Mouse (Mus musculus): ENCODE measurements around the gene Tbc1d4. TPM values are rescaled to one million over a fixed set of nuclear protein-coding genes. Genes with fewer than 3 reads are reported as not detected.

Gene Tbc1d4
- polyA plus RNA-seq, 1 experiment, result not detected

DNA sequence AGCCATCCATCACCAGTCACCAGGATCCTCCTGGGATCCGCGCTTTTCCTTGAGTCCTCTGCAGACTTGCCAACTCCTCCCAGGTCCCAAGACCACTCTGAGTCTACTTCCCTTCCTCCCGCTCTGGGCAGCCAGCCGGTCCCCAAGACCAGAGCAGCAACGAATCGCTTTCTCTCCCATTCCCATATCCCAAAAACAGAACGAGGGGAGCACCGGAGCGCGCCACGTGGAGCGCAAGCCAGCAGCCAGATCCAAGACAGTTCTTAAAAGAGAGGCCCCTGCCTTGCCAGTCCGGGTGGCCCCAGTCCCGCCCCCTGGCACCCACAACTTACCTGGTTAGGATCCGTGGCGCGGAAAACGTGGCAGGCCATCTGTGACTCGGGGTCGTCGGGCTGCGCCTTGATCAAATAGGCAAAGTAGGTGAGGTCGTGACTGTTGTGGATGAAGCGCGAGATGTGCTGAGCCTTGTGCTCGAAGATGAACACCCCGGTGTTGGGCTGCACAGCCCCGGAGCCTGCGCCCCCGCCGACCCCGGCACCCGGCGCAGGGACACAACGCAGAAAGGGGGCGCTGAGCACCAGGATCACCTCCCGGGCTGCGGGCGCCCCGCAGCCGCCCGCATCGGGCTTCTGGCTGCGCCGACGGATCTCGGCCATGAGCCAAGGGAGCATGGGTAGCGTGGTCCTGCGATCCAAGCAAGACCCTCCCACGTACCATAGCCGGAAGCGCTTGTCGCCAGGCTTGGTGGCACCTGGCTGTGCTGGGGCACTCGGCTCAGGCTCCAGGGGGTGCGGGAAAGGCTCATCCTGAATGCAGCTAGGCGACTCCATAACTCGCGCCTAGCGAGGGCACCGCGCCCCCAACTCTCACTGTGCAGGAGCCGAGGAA lies 1.1 kb downstream of the Tbc1d4 start:
- TF ChIP-seq GATA1 (IDR thresholded peaks at IDR 0.05; ENCODE audit: low read length), result no peak

DNA sequence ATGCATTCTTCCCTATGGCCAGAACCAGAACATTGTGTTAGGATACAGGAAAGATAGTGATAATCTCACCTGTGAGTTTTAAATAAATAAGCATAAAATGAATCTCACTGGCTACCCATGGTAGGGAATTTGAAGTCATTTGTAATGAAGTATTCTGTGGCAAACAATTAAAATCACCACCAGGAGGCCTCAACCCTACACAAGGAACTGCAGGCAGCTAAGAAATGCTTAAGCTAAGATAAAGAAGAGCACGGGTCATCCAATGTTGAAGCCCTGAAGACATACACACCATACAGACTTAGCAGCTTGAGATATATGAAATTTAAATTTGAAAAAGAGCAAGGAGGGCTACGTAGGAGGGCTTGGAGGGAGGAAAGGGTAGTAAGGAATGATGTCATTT lies 3.1 kb downstream of the Tbc1d4 start:
- no peak for TF ChIP-seq GATA1 (IDR thresholded peaks at IDR 0.05; ENCODE audit: low read length)

DNA sequence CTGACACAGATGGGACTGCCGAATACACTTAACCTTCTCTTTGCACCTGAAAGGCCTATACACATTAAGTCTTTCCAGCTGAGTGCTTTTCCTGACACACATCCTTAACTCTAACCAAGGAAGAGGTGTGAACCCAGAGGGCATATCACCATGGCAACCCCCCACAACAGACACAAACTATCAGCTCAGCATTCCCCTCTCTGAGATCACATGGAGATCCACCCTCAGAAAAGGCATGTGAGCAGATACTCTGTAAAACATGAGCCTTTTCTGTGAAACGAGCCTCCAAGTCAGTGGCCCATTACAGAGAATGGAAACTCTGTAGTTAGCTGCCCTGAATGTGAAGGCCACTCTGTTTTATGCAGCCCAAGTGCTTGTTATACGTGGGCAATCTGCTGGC lies 6.1 kb downstream of the Tbc1d4 start:
- TF ChIP-seq GATA1 (IDR thresholded peaks at IDR 0.05; ENCODE audit: low read length), result no peak

DNA sequence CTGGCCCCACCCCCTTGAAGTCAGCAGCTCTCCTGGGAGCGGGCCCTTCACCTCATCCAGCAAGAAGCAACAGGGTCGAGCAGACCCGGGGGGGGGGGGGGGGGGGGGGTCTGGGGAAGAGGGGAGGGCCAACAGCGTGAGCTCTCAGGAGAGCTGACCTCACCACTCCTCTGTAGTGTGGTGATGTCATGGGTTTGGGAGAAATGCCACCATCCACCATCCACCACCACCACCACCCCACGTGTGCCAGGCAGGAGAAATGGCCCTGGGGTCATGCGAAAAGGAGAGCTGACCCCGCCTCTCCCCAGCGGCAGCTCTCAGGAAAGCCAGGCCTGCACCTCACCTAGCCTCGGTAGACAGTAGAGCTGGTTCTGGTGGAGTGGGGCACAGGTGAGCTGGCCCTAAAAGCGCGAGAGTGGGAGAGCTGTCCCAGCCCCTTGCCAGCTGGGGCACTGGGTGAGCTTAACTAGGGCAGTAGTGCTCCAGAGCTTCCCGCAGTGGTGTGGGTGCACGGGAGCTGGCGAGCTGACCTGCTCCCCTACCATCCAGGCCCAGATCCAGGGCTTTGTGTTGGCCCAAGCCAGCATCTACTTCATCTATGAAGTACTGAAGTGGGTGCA lies 11.8 kb downstream of the Tbc1d4 start:
- TF ChIP-seq GATA1 (IDR thresholded peaks at IDR 0.05; ENCODE audit: low read length), result no peak

DNA sequence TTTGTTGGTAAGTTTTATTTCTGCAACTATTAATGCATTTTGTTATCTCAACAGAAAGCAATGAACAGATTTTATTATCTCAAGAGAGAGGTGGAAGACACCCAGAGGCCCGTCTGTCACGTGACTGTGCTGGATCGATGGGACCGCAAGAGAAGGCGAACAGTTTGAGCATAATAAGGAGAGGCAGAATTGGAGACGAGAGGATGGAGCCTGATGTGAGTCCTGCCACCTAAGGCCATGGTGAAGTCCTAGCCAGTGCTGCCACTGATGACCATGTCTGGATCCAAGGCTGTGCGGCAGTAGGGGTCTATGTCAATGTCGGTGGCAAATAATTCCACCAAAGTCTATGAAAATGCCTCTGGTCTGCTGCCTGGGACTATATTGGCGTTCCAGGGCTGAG lies 12.3 kb downstream of the Tbc1d4 start:
- no peak for TF ChIP-seq GATA1 (IDR thresholded peaks at IDR 0.05; ENCODE audit: low read length)

DNA sequence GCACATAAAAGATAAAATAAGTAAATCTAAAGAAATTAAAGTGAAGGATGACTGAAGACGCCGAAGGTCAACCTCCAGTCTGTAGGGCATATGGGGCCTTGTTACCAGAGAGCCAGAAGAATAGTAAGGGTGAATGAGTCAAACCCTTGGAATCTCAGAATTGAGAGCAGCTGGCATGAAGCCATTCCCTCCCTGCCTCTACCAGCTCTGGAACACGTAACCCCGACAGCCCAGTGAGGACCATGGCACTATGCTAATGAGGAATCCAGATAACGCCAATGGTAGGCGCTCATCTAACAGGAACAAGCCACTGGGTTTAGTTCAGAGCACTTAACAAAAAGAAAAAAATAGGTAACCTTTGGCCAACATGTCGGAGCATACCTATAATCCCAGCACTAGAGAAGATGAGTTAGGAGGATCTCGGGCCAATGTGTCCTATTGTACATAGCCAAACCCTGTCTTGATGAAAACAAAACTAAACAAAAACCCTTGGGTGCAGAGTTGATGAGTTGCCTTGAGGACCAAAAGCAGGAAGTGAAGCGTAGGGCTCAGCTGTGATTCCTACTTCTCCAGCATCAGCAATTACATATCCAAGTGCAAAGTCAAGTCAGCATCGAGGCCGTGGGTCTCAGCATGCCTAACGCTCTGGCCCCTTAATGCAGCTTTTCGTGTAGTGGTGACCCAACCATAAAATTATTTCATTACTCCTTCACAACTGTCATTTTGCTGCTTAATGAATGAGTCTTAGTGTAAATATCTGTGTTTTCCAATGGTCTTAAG lies 13.5 kb downstream of the Tbc1d4 start:
- TF ChIP-seq GATA1 (IDR thresholded peaks at IDR 0.05; ENCODE audit: low read length), result no peak

DNA sequence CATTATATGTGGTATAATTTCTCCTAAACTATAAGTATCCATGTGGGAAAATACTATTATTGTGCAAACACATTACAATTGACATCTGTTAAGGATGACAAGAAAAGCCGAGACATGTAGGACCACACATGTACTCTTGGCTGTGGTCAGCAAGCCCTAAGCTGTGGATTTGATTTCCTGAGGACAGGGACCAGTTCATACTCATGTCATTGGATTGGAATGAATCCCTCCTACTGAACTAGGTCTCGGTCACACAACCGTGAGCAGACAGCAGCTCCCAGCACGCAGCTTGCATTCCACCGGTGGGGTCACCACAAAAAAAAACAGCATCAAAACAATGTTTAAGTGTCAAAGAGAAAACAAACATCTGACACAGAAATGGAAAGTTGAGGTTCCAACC lies 15.0 kb downstream of the Tbc1d4 start:
- no peak for TF ChIP-seq GATA1 (IDR thresholded peaks at IDR 0.05; ENCODE audit: low read length)

DNA sequence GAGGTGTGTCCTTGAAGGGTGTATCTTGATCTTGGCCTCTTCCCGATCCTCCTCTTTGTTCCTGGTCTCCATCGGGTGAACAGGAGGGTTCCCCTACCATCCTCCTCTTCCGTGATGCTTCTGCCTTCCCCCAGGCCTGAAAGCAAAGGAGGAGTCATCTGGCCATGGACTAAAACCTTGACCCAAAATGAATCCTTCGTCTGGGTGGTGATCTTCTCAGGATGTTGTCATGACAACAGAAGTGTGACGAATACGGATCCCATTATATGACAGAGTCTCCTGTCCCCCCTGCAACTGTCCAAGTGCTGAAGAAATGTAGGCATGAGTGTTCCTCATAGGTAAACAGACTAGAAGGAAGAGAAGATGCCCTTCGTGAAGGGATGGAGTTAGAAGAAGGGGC lies 15.7 kb downstream of the Tbc1d4 start:
- TF ChIP-seq GATA1 (IDR thresholded peaks at IDR 0.05; ENCODE audit: low read length), result no peak

DNA sequence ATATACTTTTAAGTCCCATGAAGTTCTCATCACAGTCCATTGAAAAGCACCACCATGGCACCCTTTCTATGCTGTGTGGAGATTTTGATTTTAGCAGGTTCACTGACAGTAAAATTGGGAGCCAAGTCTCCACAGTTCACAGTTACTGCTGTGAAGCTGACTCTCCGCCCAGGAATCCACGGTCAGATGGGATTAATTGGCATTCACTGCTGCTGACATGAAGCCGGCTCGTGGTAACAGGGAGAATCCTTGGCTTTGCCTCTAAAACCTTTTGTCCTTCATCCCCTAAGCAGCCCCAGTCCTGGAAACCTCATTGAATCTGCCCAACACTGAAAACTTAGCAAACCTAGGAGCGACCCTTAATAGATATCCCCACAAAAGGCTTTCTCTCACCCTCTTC lies 17.9 kb downstream of the Tbc1d4 start:
- no peak for TF ChIP-seq GATA1 (IDR thresholded peaks at IDR 0.05; ENCODE audit: low read length)

DNA sequence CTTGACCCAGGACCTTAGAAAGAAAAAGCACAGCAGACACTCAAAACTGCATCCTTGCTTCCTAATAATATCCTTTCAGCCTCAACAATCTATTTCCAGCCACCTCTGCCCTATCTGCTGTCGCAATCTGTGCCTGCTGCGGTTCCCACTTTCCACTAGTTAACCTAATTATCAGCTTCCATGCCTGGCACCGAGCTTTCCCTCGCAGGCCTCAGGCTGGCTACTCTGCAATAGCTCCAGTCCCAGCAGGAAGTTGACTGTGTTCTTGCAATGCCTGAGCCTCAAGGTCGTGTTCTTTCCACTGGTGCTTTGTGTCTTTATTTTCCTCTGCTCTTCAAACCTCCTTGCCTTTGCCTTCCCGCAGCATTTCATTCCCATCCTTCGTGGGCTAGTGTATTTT lies 22.9 kb downstream of the Tbc1d4 start:
- TF ChIP-seq GATA1 (IDR thresholded peaks at IDR 0.05; ENCODE audit: low read length), result no peak

DNA sequence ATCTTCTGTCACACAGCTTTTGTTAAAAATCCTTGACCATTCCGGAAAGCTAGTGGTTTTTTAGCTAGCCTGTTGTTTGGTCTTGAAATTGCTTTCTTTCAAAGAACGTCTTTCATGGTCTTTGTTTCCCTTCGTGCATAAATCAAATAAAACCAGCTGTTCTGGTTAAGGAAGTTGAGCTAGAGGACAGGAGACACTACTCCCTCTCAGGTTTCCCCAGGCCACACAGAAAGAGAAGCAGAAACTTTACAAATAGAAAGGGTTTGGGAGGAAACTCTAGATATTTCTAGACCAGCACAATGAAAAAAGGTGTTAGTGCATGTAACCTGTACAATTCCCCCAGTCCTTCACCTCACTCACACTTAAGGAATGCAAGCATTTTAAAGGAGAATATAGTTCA lies 33.3 kb downstream of the Tbc1d4 start:
- no peak for TF ChIP-seq GATA1 (IDR thresholded peaks at IDR 0.05; ENCODE audit: low read length)

DNA sequence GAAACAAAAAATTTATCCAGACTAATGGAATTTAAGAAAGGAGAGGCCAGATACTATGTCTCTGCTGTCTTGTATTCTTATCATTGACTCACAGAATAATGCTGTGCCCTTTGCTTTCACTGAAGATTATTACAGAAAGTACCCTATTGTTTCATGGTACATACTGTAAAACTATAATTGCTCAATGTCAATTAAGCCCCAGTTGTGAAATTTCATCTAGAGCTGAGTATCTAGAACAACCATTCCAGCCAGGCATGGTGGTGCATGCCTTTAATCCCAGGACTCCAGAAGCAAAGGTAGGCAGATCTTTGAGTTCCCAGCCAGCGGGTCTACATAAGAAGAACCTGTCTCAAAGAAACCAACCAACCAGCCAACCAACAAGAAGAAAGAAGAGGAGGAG lies 34.5 kb downstream of the Tbc1d4 start:
- TF ChIP-seq GATA1 (IDR thresholded peaks at IDR 0.05; ENCODE audit: low read length), result no peak

DNA sequence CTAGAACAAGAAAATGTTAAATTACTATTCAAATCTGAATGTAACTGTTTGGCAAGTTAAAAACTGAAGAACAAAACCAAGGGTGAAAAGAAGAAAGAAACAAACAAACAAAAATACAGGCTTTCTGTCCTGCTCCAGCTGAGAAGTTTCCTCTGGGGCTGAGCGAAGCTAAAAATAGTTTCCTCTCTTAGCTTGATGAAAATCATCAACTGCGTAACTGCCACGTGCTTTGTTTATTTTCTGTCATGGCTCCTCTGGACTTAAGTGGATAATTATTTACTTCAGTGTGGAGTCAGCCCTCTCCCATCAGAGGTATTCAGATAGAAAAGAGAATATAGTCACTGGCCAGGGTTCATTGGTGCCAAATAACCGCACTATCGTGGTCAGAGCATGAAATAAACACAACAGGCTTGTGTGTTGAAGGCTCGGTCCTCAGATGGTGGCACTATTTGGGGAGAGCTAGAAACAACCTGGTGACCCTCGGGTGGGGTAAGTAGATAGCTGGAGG lies 35.8 kb downstream of the Tbc1d4 start:
- no peak for TF ChIP-seq GATA1 (IDR thresholded peaks at IDR 0.05; ENCODE audit: low read length)

DNA sequence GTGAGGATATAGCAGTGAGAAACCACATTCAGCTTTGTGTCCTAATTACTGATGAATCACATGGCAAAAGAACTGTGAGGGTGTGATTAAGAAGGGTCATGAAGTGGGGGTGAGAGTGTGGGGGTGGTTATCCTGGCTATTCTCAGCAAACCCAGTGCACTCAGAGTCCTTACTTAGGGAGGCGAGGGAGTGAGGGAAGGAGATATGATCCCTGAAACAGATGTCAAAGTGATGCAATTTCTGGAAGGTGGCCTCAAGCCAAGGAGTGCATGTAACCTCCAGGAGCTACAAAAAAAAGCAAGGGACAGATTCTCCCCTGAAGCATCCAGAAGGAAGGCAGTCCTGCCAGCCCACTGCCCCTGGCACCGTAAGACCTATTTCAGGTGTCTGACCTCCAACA lies 40.2 kb downstream of the Tbc1d4 start:
- TF ChIP-seq GATA1 (IDR thresholded peaks at IDR 0.05; ENCODE audit: low read length), result no peak

DNA sequence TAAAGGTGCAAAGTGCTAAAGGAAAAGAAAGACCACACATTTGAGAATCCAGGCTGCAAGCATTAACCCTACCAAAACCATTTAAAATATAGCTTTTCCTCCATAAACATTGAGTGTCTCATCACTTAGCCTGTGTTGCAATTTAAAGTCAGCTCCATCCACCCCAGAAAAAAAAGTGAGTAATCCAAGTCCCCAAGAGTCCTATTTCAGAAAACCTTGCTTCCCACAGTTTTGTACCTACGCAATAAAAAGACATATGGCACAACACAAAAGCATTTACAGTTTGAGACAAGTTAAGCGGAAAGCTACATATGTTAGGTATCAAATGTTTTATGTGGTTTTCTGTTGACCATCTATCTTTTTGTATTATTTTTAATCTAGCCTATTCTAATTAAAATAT lies 42.3 kb downstream of the Tbc1d4 start:
- no peak for TF ChIP-seq GATA1 (IDR thresholded peaks at IDR 0.05; ENCODE audit: low read length)

DNA sequence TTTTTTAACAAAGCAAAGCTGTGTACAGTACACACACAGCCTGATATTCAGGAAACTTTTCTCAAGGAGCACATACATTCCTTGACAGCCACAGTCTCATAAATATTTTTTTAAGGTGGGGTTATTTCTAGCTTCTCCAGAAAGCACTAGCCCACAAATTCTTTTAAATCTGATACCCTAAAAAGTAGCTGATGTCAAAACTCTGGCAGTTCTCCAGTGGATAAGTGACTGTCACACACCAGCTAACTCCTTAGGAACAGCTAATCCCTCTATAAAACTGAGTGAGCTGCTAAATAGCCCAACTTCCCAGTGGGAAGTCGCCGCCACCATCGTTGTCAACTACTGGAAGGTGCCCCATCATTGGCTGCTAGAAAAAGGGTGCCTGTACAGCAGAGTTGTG lies 43.3 kb downstream of the Tbc1d4 start:
- TF ChIP-seq GATA1 (IDR thresholded peaks at IDR 0.05; ENCODE audit: low read length), result no peak

Measured in G1E-ER4 (cell line).